Mouse (Mus musculus): ENCODE results near the gene Map3k21.

Gene Map3k21

GRCm38 (mm10) chr8:125971336-125971735 is 61.1 kb downstream of the Map3k21 start:
- DNase-seq (ENCODE audit: low read depth, low spot score), result no peak

- no peak for DNase-seq (ENCODE audit: low read depth, low spot score)
These were observed 65.7 kb downstream of the Map3k21 start for GRCm38 (mm10) chr8:125975981-125976380.

- no peak for DNase-seq (ENCODE audit: low read depth, low spot score)
These were observed 70.6 kb downstream of the Map3k21 start for GRCm38 (mm10) chr8:125980826-125981225.

GRCm38 (mm10) chr8:125983515-125983914 is 73.3 kb downstream of the Map3k21 start:
- no peak for DNase-seq (ENCODE audit: low read depth, low spot score)

- no peak for DNase-seq (ENCODE audit: low read depth, low spot score)
These were observed 73.9 kb downstream of the Map3k21 start for GRCm38 (mm10) chr8:125984140-125984539.

DNA sequence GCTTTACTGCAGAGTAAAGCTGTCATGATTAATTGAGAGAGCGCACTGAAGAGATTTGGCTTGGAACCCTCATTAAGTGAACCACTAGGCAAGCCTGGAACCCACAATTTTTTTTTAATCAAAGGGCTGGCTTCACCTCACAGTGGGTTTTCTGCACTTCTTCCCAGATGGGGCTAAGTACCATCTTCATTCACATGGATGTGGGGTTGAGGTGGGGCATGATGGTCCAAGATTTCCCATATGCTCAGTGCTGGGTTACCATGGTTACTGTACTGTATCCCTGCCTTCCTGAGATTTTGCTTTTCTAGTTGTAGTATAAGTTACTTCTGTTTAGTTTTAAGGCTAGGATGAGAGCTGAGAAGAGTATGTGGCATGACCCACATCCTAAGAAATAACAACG is 75.1 kb downstream of the Map3k21 start:
- DNase-seq (ENCODE audit: low read depth, low spot score), result no peak

DNA sequence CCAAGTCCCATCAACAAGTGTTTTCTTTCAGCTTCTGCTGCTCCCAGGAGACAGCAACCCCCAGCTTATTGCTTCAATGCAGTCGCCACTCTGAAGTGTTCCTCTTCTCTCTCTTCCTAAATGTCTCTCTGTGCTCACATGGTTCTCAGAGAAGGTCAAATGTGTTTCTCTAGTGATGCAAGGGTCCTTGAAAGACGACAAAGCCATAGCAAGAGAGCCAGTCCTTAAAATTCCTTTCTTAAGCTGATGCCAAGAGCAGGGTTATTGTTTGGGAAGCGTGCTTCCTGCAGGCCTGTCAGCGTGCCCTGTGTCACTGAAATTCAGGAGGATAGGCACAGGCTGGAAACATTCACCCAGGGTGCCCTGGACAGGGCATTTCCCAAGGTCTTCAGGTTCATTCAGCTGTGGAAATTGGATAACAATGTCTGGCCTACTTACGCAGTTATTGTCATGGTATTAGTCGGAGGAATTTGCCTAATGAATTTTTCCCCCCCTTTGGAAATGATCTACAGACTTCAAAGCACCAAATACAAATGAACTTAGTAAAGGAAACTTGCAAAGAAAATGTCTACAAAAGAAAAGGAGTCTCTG is 76.8 kb downstream of the Map3k21 start:
- no peak for DNase-seq (ENCODE audit: low read depth, low spot score)

DNA sequence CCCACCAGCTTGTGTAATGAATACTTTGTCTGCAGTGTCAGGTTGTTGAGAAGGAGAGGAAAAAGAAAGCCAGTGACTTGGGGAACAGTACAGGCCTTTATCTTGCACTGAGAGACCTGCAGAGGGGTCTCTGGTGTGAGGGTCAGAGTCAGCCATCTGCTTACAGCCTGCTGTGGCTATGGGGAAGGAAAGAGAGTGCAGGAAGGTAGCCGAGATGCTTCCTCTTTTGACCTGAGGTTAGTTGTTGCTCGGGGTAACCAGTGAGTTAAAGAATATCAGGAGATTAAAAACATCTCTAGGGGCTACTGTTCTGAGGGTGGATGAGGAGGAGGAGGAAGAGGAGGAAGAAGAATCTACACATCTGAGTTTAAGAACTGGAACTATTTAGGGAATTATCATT is 77.7 kb downstream of the Map3k21 start:
- no peak for DNase-seq (ENCODE audit: low read depth, low spot score)

DNA sequence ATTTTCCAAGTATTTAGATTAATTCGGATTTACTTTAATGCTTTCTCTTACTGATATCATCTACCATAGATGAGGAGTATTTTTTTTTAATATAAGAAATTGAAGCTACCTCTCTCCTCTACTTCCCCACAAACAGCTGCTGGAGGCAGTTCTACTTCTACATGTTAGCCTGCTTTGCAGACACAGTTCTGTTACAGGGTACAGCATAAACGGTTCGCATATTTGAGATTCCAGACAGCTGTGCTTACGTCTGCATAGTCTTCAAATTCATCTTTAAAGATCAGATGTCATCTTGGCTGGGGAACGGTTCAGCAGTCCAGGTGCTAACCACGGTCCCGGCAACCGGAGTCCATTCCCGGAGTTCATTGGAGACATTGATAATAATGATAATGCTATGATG is 83.4 kb downstream of the Map3k21 start:
- DNase-seq (ENCODE audit: low read depth, low spot score), result no peak

DNA sequence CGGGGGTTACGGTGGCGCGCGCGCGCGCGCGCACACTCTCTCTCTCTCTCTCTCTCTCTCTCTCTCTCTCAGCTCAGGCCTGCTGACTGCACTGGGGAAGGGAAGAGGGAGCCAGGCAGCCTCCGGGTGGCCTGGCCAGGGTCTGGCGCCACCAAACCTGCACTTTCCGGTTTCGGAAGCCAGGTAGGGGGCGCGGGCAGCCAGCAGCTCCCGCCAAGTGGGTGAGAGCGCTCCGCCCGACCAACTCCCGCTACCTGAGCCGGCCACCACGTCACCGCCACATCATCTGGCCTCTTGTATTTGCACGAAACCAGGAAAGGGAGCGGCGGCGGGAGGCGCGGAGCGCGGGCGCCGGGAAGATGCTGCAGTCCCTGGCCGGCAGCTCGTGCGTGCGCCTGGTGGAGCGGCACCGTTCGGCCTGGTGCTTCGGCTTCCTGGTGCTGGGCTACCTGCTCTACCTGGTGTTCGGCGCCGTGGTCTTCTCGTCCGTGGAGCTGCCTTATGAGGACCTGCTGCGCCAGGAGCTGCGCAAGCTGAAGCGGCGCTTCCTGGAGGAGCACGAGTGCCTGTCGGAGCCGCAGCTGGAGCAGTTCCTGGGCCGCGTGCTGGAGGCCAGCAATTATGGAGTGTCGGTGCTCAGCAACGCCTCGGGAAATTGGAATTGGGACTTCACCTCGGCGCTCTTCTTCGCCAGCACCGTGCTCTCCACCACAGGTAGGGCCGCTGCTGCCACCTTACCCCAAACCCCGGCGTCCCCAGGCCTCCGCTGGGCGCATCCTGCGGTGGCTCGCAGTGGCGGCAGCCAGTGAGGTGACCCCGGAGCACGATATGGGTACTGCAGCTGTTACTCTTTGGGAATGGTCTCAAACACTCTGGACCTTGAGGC is 85.1 kb downstream of the Map3k21 start, which contains the start of gene Kcnk1:
Kcnk1 (plus strand) TSS at position 70 of the 886 bp plus-strand sequence.
- DNase-seq (ENCODE audit: low read depth, low spot score), result no peak

DNA sequence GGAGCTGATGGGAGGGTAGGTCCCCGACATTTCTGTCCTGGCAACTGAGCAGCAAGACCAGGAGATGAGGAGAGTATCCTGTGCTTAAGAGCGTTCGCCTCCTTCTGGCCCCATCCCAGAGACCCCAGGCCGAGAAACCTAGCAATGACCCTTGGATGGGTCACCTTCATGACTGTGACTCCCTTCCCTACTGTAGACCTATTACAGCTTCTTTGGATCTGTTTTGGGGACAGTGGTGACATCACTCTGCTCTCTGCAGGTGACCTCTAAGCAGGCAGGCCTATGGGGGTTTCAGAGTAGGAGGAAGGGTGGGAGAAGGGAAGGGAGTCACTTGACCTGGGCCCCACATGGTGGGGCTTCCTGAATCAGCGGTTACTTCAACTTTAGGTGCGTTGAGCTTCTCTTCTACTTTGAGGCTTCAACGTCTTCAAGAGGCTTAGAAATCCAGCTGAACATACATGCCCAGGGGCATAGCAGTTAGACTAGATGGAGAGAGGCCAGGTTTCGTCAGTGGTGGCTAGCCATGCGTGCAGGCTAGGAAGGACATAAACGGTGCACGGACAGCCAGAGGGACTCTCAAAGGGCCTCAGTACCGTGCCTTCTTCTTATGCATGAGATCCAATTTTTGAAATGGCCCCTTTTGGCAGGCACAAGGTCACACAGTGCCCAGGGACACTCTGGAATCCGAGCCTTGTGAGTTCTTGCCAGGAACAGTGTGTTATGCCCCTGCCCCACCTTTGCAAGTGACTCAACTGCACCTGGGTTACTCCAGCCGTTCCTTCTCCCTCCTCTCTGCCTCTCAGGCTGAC is 86.0 kb downstream of the Map3k21 start:
- DNase-seq (ENCODE audit: low read depth, low spot score), result no peak

DNA sequence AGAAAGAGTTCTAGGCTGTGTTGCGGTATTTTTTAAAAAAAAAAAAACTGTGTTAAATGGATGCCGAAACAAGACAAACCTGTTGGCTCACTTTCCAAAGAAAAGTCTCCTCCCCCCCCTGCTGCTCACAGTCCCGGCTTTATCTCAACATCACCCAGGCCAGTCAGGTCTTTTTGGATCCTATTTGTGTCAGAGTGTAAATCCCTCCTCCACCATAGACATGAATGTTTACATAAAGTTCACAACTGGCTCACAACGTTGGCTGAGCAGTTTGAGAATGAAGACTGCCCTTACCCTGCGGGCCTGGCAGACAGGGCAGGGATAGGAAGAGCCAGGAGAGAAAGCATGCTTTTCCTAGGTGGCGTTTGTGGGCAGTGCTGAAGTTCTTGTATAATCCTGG is 86.7 kb downstream of the Map3k21 start:
- no peak for DNase-seq (ENCODE audit: low read depth, low spot score)

Data from retina, postnatal 7 days (tissue).